Mouse (Mus musculus) intestine, embryonic 16.5 days (tissue): ENCODE results near the gene Dok4. TPM values are rescaled to one million over a fixed set of nuclear protein-coding genes. Genes with fewer than 3 reads are reported as not detected.

Experiments used
- ATAC-seq: fragments of 200-750 bp; cut with Nextera tagmentation; 2 replicates; pipeline ENCODE4 v1.8.0; 2017; ENCODE audit warnings: moderate TSS enrichment, moderate library complexity
- H3K27ac ChIP-seq: fragments of 300-500 bp; sonication (generic); 2 replicates; pipeline ENCODE4 v1.5.1; 2014; ENCODE audit warnings: mild to moderate bottlenecking, low read length
- H3K27me3 ChIP-seq: fragments of 300-500 bp; sonication (generic); replicated peaks from 2 replicates; pipeline ENCODE4 v1.6.1; 2014; ENCODE audit warnings: low read length, control low read depth, mixed read lengths; ENCODE audit not compliant: control insufficient read depth, insufficient read depth
- H3K36me3 ChIP-seq: fragments of 300-500 bp; sonication (generic); 2 replicates; pipeline ENCODE4 v1.6.1; 2014; ENCODE audit warnings: low read length, control low read depth; ENCODE audit not compliant: control insufficient read depth, insufficient read depth
- H3K4me1 ChIP-seq: fragments of 300-500 bp; sonication (generic); 2 replicates; pipeline ENCODE4 v1.6.1; 2014; ENCODE audit warnings: low read length, control low read depth, mixed read lengths; ENCODE audit not compliant: control insufficient read depth, insufficient read depth
- H3K4me2 ChIP-seq: fragments of 300-500 bp; sonication (generic); 2 replicates; pipeline ENCODE4 v1.6.1; 2014; ENCODE audit warnings: low read depth, low read length, control low read depth
- H3K4me3 ChIP-seq: fragments of 300-500 bp; sonication (generic); 2 replicates; pipeline ENCODE4 v1.5.1; 2014; ENCODE audit warnings: mild to moderate bottlenecking, low read length
- H3K9ac ChIP-seq: fragments of 300-500 bp; sonication (generic); 2 replicates; pipeline ENCODE4 v1.6.1; 2014; ENCODE audit warnings: low read depth, low read length
- H3K9me3 ChIP-seq: fragments of 300-500 bp; sonication (generic); 2 replicates; pipeline ENCODE4 v1.6.1; 2016; ENCODE audit warnings: low read length, control low read depth; ENCODE audit not compliant: control insufficient read depth
- WGBS: fragments of 180-500 bp; shearing (Covaris S2); extraction: QIAGEN DNeasy Blood & Tissue Kit; methylation state at CpG from one replicate; pipeline ENCODE4 v1.1.7; 2014; 5-methylcytosine and 5-hydroxymethylcytosine counted together
- polyA plus RNA-seq: library from polyadenylated mRNA; unstranded; fragments of >200 nt; fragmentation: Nextera tagmentation; extraction: Ambion mirVana; gene quantifications from 2 replicates; pipeline ENCODE4 v1.2.1, GENCODE M21; 2015

Dok4 gene
- 49.6 and 51.5 TPM in 2 replicates for polyA plus RNA-seq

GRCm38 (mm10) chr8:94876197-94876730, at the start of gene Dok4:
TSS of gene Dok4 (minus strand) at chr8:94876330.
- H3K4me2 ChIP-seq, result peak within 1 kb of the TSS; percentile 88
- no peaks in the 10 kb centered on the region for H3K9me3 ChIP-seq
- peaks cover 38% of the 10 kb centered on the region for H3K4me1 ChIP-seq
- ATAC-seq, result peak; percentile 67
- no peaks in the 10 kb centered on the region for H3K27me3 ChIP-seq
- peak within 1 kb of the TSS; percentile 75 for H3K4me3 ChIP-seq
- no peaks in the 10 kb centered on the region for H3K36me3 ChIP-seq
- 3% methylated on average over 29 of the region's 37 CpGs for WGBS
- H3K9ac ChIP-seq, result peak within 1 kb of the TSS; percentile 83
- H3K27ac ChIP-seq, result peak within 1 kb of the TSS; percentile 89

GRCm38 (mm10) chr8:94923405-94923804, 47.3 kb upstream of the Dok4 start, which contains the start of gene Adgrg5:
TSS of gene Adgrg5 (plus strand) at chr8:94923694.
- H3K27me3 ChIP-seq, result no peaks in the 10 kb centered on the region
- no peak for ATAC-seq
- H3K36me3 ChIP-seq, result no peaks in the 10 kb centered on the region
- no peak within 1 kb of the TSS for H3K27ac ChIP-seq
- no peak within 1 kb of the TSS for H3K9ac ChIP-seq
- WGBS, result 57% methylated on average over 8 of the region's 8 CpGs
- no peak within 1 kb of the TSS for H3K4me2 ChIP-seq
- H3K9me3 ChIP-seq, result no peaks in the 10 kb centered on the region
- H3K4me3 ChIP-seq, result no peak within 1 kb of the TSS
- peaks cover 9% of the 10 kb centered on the region for H3K4me1 ChIP-seq

GRCm38 (mm10) chr8:94922602-94923001, 46.5 kb upstream of the Dok4 start:
- H3K4me2 ChIP-seq, result no peak overlapping the region
- no peaks in the 10 kb centered on the region for H3K27me3 ChIP-seq
- ATAC-seq, result peak; percentile 32; the same call in 1 of the 2 replicates
- no peaks in the 10 kb centered on the region for H3K9me3 ChIP-seq
- H3K4me3 ChIP-seq, result no peak overlapping the region
- H3K4me1 ChIP-seq, result peaks cover 12% of the 10 kb centered on the region
- no peak overlapping the region for H3K9ac ChIP-seq
- WGBS, result 18% methylated on average over 8 of the region's 8 CpGs
- no peak overlapping the region for H3K27ac ChIP-seq
- no peaks in the 10 kb centered on the region for H3K36me3 ChIP-seq

GRCm38 (mm10) chr8:94922176-94922575, 46.0 kb upstream of the Dok4 start:
- H3K9ac ChIP-seq, result no peak overlapping the region
- no peak for ATAC-seq
- 55% methylated on average over 6 of the region's 6 CpGs for WGBS

GRCm38 (mm10) chr8:94919256-94919655, 43.1 kb upstream of the Dok4 start:
- ATAC-seq, result no peak
- H3K27me3 ChIP-seq, result no peaks in the 10 kb centered on the region
- H3K36me3 ChIP-seq, result no peaks in the 10 kb centered on the region

More at GRCm38 (mm10) chr8:94922176-94922575, 46.0 kb upstream of the Dok4 start:
- Histone ChIP-seq H3K27ac (no peak overlapping the region), H3K9me3 (no peaks in the 10 kb centered on the region), H3K4me3 (no peak overlapping the region), H3K4me2 (no peak overlapping the region), H3K36me3 (no peaks in the 10 kb centered on the region), H3K27me3 (no peaks in the 10 kb centered on the region), H3K4me1 (peaks cover 12% of the 10 kb centered on the region)

GRCm38 (mm10) chr8:94917851-94918495, 41.8 kb upstream of the Dok4 start, which contains the start of gene Ccdc102a:
TSS of gene Ccdc102a (minus strand) at chr8:94918098.
- H3K4me1 ChIP-seq, result peaks cover 51% of the 10 kb centered on the region
- WGBS, result 3% methylated on average over 48 of the region's 51 CpGs
- peak within 1 kb of the TSS; percentile 79 for H3K4me2 ChIP-seq
- H3K4me3 ChIP-seq, result peak within 1 kb of the TSS; percentile 65
- H3K9ac ChIP-seq, result peak within 1 kb of the TSS; percentile 80
- ATAC-seq, result peak; percentile 73
- no peaks in the 10 kb centered on the region for H3K36me3 ChIP-seq
- peak within 1 kb of the TSS; percentile 72 for H3K27ac ChIP-seq
- H3K27me3 ChIP-seq, result no peaks in the 10 kb centered on the region
- H3K9me3 ChIP-seq, result no peaks in the 10 kb centered on the region

More at GRCm38 (mm10) chr8:94919256-94919655, 43.1 kb upstream of the Dok4 start:
- H3K27ac ChIP-seq, result no peak overlapping the region
- no peak overlapping the region for H3K4me2 ChIP-seq
- H3K9me3 ChIP-seq, result no peaks in the 10 kb centered on the region
- H3K4me3 ChIP-seq, result no peak overlapping the region
- H3K9ac ChIP-seq, result no peak overlapping the region
- H3K4me1 ChIP-seq, result peaks cover 39% of the 10 kb centered on the region

GRCm38 (mm10) chr8:94917352-94917751, 41.2 kb upstream of the Dok4 start:
- ATAC-seq, result peak; percentile 94
- Histone ChIP-seq H3K4me2 (peak overlapping the region; percentile 79), H3K27ac (peak overlapping the region; percentile 72), H3K27me3 (no peaks in the 10 kb centered on the region), H3K4me3 (peak overlapping the region; percentile 65), H3K36me3 (no peaks in the 10 kb centered on the region; the same call in 1 of the 2 replicates), H3K9me3 (no peaks in the 10 kb centered on the region), H3K9ac (peak overlapping the region; percentile 80), H3K4me1 (peaks cover 46% of the 10 kb centered on the region)
- under 1% methylated on average over 27 of the region's 27 CpGs for WGBS

GRCm38 (mm10) chr8:94916960-94917324, 40.8 kb upstream of the Dok4 start:
- Histone ChIP-seq H3K27me3 (no peaks in the 10 kb centered on the region), H3K9ac (peak overlapping the region; percentile 80), H3K9me3 (no peaks in the 10 kb centered on the region), H3K4me2 (peak overlapping the region; percentile 79), H3K27ac (peak overlapping the region; percentile 52; the same call in 1 of the 2 replicates), H3K4me1 (peaks cover 44% of the 10 kb centered on the region), H3K4me3 (peak overlapping the region; percentile 65), H3K36me3 (no peaks in the 10 kb centered on the region; the same call in 1 of the 2 replicates)
- WGBS, result 9% methylated on average over 10 of the region's 10 CpGs
- ATAC-seq, result no peak; the same call in 1 of the 2 replicates

- Histone ChIP-seq H3K9me3 (no peaks in the 10 kb centered on the region), H3K36me3 (no peaks in the 10 kb centered on the region; the same call in 1 of the 2 replicates), H3K27ac (peak overlapping the region; percentile 52; the same call in 1 of the 2 replicates), H3K4me2 (peak overlapping the region; percentile 79), H3K9ac (peak overlapping the region; percentile 80), H3K4me1 (peaks cover 44% of the 10 kb centered on the region), H3K27me3 (no peaks in the 10 kb centered on the region), H3K4me3 (peak overlapping the region; percentile 65)
- WGBS, result 52% methylated on average over 9 of the region's 9 CpGs
- ATAC-seq, result no peak
These were observed 40.3 kb upstream of the Dok4 start for GRCm38 (mm10) chr8:94916311-94916959.
